Mouse (Mus musculus) lung, postnatal 10 days (tissue): ENCODE measurements around the gene Olfr750.

Experiments
- DNase-seq: peaks from one replicate; pipeline ENCODE4 v3.0.0; 2021

The Olfr750 gene

DNA sequence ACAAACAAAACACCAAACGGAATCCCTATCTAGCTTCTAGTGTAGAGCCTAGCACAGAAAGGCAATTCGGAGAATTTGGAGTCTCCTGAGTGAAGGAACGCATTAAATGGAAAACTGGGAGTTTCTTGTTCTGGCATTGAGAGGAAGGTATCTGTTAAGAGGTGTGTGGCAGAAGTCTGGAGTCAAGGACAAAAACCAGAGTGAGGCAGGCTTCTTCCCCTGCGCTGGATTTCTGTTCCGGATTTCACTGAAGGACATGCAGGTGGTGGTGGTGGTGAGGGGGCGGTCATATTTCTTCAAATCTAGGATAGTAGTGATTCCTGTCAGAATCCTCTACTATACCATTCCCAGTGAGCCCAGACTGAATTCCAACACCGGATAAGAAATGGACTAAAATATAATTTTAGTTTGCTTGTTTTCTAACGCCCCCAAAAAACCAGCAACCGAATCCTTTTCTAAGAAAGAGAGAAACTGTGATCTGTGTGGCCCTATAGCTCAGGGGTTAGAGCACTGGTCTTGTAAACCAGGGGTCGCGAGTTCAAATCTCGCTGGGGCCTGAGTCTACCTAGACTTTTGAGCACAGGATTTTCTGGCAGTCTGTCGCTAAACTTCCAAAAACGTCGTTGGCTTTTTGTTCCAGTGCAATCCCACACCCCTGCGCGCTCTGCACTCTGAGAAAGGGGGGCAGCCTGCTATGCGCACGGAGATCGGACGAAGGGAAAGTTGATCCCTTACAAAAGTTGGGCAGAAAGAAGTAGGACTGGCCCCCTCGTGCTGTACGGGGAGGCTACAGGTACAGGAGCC is 14.1 kb upstream of the Olfr750 start:
- peak; percentile 88 for DNase-seq

GRCm38 (mm10) chr14:51087762-51088161 is 13.5 kb upstream of the Olfr750 start:
- DNase-seq = no peak

- DNase-seq = no peak
Measured at GRCm38 (mm10) chr14:51085911-51086310, 11.7 kb upstream of the Olfr750 start.

DNA sequence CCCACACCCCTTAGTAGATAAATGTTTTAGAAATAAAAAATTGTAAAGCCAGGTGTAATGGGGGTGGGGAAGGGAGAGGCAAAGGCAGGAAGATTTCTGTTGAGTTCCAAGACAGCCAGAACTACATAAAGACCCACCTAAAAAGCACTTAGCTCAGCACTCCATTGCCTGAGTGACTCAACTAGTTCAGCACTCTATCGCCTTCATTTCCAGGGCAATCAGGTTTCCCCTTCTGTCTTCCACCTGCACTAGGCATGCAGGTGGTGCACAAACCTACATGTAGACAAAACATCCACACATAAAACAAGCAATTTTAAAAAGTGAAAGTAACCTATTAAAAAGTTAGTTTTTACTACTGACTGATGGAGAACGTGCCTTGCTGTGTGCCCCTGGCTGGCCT is 10.9 kb upstream of the Olfr750 start:
- DNase-seq = no peak

DNA sequence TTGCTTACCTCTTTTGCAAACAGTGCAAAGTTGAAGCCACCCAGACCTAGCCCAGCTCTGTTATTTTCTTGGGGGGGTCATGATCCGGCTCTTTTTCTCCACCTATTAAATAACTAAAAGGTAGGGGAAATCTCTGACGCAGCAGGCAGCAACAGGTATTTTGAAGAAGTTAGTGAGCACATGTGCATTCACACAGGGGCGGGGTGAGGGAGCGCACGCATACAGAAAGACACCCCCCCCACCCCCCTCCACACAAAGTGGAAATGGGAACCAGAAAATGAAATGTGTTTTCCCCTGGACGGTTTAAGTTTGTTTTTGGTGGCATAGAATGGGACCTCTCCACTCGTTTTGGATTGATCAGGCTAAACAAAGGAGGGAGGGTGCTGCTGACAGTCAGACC is 9.6 kb upstream of the Olfr750 start:
- no peak for DNase-seq

DNA sequence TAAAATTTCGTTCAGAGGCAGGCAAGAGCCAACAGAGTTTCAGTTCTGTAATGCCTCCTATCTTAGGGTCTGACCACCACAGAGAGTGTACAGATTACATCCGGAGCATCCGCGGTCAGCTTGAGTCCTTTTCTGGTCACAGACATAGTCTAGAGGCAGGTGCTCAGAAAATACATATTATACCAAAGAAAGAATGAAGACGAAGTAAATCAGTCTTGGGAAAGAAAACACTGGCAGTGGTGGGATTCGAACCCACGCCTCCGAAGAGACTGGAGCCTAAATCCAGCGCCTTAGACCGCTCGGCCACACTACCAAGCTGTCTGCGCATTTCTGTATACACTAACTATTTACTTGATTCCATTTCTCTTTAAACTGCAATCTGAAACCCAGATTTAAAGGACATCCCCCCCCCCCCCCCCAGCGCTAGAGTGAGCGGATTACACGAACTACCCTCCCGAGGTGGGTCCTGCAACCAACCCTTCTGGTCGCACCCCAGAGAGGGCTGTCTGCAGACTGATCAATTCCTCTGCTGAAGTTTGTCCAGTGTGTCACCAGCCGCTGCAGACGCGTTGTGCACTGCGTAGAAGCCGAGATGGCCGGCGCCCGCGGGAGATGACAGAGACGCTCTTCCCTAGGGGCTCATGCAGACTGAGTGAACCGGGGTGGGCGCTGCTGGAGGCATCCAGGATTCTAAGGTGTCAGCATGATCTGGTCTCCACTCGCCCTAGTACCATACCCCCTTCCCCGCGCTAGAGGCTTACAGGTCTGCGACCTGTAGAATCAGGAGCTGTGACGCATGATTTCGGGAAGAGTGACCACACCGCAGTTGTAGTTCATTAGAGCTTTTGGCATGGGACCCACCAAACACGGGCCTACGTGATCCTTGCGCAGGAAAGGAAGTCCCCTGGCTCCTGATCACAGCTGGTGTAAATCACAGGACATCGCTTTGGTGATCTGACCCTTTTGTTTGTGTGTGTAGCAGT is 8.7 kb upstream of the Olfr750 start:
- peak; percentile 56 for DNase-seq

GRCm38 (mm10) chr14:51081035-51081434 is 6.8 kb upstream of the Olfr750 start:
- DNase-seq = no peak

DNA sequence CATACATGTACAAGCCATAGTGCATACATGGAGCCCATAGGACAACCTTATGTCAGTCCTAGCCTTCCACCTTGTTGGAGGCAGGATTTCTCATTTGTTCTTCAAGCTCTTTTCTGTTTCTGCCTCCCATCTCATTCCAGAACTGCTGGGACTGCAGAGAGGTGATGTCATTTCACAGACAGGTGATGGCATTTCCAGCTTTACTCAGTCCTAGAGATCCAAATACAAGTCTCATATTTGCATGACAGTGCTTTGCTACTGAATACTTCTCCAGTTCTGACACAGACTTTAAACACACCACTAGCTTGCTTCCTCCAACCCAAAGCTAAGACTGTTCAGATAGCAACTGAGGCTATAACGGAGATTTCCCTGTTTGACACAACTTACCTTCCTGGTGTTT is 4.9 kb upstream of the Olfr750 start:
- no peak for DNase-seq

- DNase-seq = peak; percentile 74
Measured at GRCm38 (mm10) chr14:51069617-51070016, 4.6 kb downstream of the Olfr750 start.

GRCm38 (mm10) chr14:51068956-51069355 is 5.3 kb downstream of the Olfr750 start:
- no peak for DNase-seq

- no peak for DNase-seq
Measured at GRCm38 (mm10) chr14:51060761-51061160, 13.5 kb downstream of the Olfr750 start.

- DNase-seq = no peak
Measured at GRCm38 (mm10) chr14:51057401-51057831, 16.8 kb downstream of the Olfr750 start, which contains the start of gene Rnase12. Gene Rnase12 (minus strand): TSS chr14:51057661.

- DNase-seq = no peak
Measured at GRCm38 (mm10) chr14:51054243-51055237, 19.7 kb downstream of the Olfr750 start.

DNA sequence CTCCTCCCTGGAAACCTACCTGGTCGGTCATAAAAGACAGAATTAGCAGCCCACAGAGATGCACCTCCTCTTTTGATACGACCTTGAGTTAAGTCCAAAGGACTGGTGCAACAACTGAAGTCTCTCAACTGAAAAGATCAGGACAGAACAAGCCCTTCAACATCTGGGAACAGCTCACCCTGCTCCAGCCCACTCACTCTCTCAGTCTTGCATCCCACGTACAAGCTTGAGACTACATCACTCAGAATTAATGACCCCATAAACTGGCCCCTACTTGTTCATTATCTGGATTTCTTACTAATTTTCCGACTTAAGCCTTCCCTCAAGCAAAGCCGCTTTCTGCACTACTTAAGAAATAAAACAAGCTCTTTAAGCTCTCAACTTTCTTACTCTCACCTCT is 21.1 kb downstream of the Olfr750 start:
- DNase-seq = no peak

- DNase-seq = peak; percentile 28
Measured at GRCm38 (mm10) chr14:51051941-51052340, 22.3 kb downstream of the Olfr750 start.

- DNase-seq = no peak
Measured at GRCm38 (mm10) chr14:51050063-51050462, 24.2 kb downstream of the Olfr750 start, which contains the start of gene Rnase11. Gene Rnase11 (minus strand): TSS chr14:51050163.

- peak; percentile 16 for DNase-seq
Measured at GRCm38 (mm10) chr14:51047846-51048245, 26.4 kb downstream of the Olfr750 start.

DNA sequence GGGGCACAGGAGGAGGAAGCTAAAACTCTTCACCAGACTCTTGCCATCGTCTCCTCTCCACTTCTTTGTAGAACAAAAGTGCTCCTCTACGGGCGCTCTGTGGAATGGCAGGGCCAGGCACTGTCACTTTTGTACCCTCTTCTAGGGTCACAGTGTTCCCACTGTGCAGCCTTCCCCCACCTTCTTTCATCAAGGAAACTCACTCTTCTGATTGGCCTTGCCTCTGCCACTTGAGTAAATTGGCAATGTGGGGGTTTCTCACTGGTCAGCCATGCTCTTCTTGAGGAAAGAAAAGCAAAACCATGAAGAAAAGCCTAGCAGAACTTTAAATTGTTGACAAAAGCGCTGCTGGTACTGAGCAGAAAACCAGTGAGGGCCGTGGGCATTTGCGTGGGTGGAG is 32.5 kb downstream of the Olfr750 start, which contains the start of gene Rnase9:
TSS of gene Rnase9 (minus strand) at position 101 of the 400 bp plus-strand sequence.
- DNase-seq = no peak

DNA sequence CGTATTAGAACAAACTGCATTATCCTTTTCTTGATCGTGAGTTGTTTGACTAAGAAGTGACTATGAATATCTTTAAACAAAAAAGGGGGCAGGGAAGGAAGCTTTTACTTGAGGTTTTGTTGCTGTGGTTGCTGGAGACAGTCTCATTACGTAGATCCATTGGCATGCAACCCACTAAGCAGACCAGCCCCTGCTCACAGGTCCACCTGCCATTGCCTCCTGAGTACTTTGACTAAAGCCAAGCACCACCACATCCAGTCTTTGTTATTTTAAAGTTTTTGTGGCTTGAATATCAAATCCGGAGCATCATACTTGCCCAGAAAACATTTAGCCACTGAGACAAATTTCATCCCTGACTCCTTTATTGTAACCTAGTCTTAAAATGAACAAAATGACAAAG is 38.0 kb downstream of the Olfr750 start:
- no peak for DNase-seq

GRCm38 (mm10) chr14:51035206-51035605 is 39.0 kb downstream of the Olfr750 start:
- DNase-seq = no peak

DNA sequence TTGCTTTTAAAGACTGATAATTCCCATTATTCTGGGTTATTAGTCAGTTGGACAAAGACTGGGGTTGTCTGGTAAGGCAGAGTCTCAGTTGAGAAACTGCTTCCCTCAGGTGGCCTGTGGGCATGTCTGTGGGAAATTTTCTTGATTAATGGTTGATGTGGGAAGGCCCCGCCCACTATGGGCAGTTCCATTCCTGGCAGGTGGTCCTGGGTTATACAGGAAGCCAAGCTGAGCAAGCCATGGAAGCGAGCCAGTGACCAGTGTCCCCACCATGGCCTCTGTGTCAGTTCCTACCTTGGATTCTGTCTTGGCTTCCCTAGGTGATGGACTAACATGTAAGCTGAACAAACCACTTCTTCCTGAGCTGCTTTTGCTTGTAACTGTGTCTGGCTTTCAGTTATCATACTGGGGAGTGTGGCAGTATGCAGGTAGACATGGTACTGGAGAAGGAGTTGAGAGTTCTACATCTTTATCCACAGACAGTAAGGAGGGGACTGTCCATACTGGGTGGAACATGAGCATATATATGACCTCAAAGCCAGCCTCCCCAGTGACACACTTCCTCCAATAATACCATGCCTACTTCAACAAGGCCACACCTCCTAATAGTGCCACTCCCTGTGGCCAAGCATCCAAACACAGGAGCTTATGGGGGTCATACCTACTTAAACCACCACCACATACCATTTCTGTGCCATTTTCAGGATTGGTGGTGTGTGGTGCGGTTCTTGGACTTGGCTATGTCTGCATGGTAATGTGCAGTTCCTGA is 46.7 kb downstream of the Olfr750 start:
- DNase-seq = no peak
